Mouse (Mus musculus): ENCODE measurements around the gene Samd14. TPM values are rescaled to one million over a fixed set of nuclear protein-coding genes. Genes with fewer than 3 reads are reported as not detected.

Samd14 gene
- polyA plus RNA-seq, 2 experiments, result 25.5 to 46.0 TPM

DNA sequence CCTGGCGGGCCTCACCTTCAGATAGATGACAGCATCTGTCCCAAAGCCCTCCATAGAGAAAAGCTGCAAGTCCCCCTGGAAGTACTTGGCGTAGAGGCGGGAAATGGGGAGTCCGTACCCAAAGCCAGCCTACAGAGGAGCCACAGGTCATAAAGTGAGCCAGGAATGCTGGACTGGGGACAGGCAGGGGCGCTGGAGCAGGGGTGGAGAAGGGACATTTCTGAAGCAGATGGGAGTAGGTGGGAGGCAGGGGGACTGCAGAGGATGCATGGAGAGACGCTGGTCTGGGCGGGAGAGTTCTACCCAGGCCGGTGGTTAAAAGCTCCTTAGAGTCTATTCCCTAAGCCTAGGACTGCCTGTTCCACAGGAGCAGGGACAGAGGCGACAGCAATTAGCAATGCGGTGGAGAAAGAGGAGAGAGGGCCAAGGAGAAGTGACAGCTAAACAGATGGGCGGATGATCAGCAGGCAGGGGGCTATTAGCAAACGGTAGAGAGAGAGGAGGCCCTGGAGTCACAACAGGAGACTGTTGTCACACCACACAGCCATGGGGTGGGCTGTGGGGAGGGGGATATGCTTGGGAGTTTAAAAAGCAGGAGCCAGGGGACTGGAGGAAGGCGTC lies 18.3 kb downstream of the Samd14 start:
- H3K4me1 ChIP-seq (ENCODE audit: control insufficient read depth, insufficient read depth, low read length), result no peaks in the 10 kb centered on the region
- TF ChIP-seq POLR2A (IDR thresholded peaks at IDR 0.05; ENCODE audit: borderline replicate concordance, extremely low read depth, insufficient read depth, insufficient read length), result no peak
- peak overlapping the region; percentile 17 for H3K9ac ChIP-seq (ENCODE audit: low read depth, low read length, severe bottlenecking)
- H3K36me3 ChIP-seq (ENCODE audit: control insufficient read depth, insufficient read depth, low read length), result peaks cover 53% of the 10 kb centered on the region
- no peak overlapping the region for H3K4me2 ChIP-seq (replicated peaks; ENCODE audit: low read depth, low read length, severe bottlenecking)
- H3K9me3 ChIP-seq (ENCODE audit: control insufficient read depth, low read length), result no peaks in the 10 kb centered on the region
- 19% methylated on average over 13 of the region's 13 CpGs for WGBS
- H3K27me3 ChIP-seq (ENCODE audit: control insufficient read depth, insufficient read depth, low read length), result no peaks in the 10 kb centered on the region
- no peak overlapping the region for H3K4me3 ChIP-seq (replicated peaks; ENCODE audit: low read length)
- H3K27ac ChIP-seq (replicated peaks; ENCODE audit: low read depth, low read length), result no peak overlapping the region
- DNase-seq (ENCODE audit: low spot score) (no peak), ATAC-seq (ENCODE audit: low FRiP score, low read depth) (no peak)

DNA sequence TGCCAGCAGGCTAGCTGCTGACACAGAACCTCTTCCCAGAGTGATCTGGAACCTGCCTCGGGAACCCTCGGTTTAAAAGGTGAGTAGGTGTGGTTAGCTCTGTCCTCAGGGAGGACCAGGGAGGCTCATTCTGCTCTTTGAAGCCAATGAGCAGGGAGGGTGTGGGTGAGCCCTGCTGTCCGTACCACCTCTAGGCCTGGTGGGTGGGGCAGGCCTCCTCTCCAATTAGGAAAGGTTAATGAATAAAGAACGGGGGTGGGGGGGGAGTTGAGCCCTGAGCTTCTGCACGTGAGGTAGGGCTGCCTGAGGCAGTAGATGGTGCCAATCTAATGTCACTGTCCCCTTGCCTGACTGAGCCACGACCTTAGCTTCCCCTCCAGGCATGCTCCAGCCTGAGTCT lies 23.3 kb downstream of the Samd14 start:
- Histone ChIP-seq H3K36me3 (ENCODE audit: control insufficient read depth, insufficient read depth, low read length) (peaks cover 23% of the 10 kb centered on the region), H3K27me3 (ENCODE audit: control insufficient read depth, insufficient read depth, low read length) (no peaks in the 10 kb centered on the region)
- ATAC-seq (ENCODE audit: low FRiP score, low read depth), result no peak

DNA sequence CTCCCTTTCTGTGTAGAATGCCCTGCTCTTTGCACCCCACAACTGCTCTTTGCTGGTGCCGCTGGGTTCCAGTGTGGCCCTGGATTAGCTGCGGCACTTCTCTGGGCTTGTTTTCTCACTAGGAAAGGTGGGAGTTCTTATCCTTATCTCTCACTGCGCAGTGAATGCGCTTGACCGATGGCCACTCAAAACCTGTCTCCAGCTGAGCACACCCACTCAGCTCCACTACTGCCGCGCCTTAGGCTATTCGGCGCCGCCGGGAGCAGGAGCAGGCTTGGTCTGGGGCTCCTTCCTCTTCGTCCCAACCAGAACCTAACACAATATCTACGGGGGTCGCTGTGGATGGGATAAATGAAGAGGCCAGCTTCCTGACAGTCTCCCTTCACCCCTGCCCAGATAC lies 23.9 kb downstream of the Samd14 start:
- H3K4me3 ChIP-seq (replicated peaks; ENCODE audit: low read length), result no peak overlapping the region
- DNase-seq (ENCODE audit: low spot score) (no peak), ATAC-seq (ENCODE audit: low FRiP score, low read depth) (no peak)
- peaks cover 28% of the 10 kb centered on the region for H3K36me3 ChIP-seq (ENCODE audit: control insufficient read depth, insufficient read depth, low read length)
- no peak overlapping the region for H3K27ac ChIP-seq (replicated peaks; ENCODE audit: low read depth, low read length)
- no peaks in the 10 kb centered on the region for H3K9me3 ChIP-seq (ENCODE audit: control insufficient read depth, low read length)
- H3K9ac ChIP-seq (ENCODE audit: low read depth, low read length, severe bottlenecking), result no peak overlapping the region
- WGBS, result 75% methylated on average over 14 of the region's 14 CpGs
- no peaks in the 10 kb centered on the region for H3K4me1 ChIP-seq (ENCODE audit: control insufficient read depth, insufficient read depth, low read length)
- no peak for TF ChIP-seq POLR2A (IDR thresholded peaks at IDR 0.05; ENCODE audit: borderline replicate concordance, extremely low read depth, insufficient read depth, insufficient read length)
- no peak overlapping the region for H3K4me2 ChIP-seq (replicated peaks; ENCODE audit: low read depth, low read length, severe bottlenecking)
- H3K27me3 ChIP-seq (ENCODE audit: control insufficient read depth, insufficient read depth, low read length), result no peaks in the 10 kb centered on the region

More for the DNA sequence above, 23.3 kb downstream of the Samd14 start:
- no peak overlapping the region for H3K9ac ChIP-seq (ENCODE audit: low read depth, low read length, severe bottlenecking)
- H3K4me2 ChIP-seq (replicated peaks; ENCODE audit: low read depth, low read length, severe bottlenecking), result no peak overlapping the region
- DNase-seq (ENCODE audit: low spot score), result no peak
- no peak overlapping the region for H3K27ac ChIP-seq (replicated peaks; ENCODE audit: low read depth, low read length)
- no peak overlapping the region for H3K4me3 ChIP-seq (replicated peaks; ENCODE audit: low read length)
- TF ChIP-seq POLR2A (IDR thresholded peaks at IDR 0.05; ENCODE audit: borderline replicate concordance, extremely low read depth, insufficient read depth, insufficient read length), result no peak
- WGBS, result 26% methylated on average over 6 of the region's 6 CpGs
- no peaks in the 10 kb centered on the region for H3K9me3 ChIP-seq (ENCODE audit: control insufficient read depth, low read length)
- H3K4me1 ChIP-seq (ENCODE audit: control insufficient read depth, insufficient read depth, low read length), result no peaks in the 10 kb centered on the region

DNA sequence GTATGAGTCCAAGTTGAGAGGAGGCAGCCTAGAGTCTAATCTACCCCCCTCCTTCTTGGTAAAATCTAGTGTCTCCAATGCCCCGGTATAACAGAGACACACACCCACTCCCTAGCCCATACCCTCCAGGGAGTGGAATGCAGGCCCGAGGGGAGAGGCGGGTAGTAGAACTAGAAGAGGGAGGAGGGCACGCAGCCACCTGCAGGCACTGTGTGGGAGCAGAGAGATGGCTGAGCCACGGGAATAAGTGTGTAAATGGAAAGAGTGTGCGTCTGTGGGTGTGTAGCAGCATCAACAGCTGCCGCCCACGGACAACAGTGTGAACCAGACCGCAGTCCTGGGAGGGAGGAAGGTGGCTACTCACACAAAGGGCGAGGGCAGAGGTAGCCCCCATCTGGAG lies 25.2 kb downstream of the Samd14 start:
- DNase-seq (ENCODE audit: low spot score) (no peak), ATAC-seq (ENCODE audit: low FRiP score, low read depth) (no peak)
- WGBS, result 70% methylated on average over 10 of the region's 10 CpGs
- peaks cover 27% of the 10 kb centered on the region for H3K36me3 ChIP-seq (ENCODE audit: control insufficient read depth, insufficient read depth, low read length)
- no peak for TF ChIP-seq POLR2A (IDR thresholded peaks at IDR 0.05; ENCODE audit: borderline replicate concordance, extremely low read depth, insufficient read depth, insufficient read length)
- no peaks in the 10 kb centered on the region for H3K27me3 ChIP-seq (ENCODE audit: control insufficient read depth, insufficient read depth, low read length)
- H3K27ac ChIP-seq (replicated peaks; ENCODE audit: low read depth, low read length), result no peak overlapping the region
- H3K4me2 ChIP-seq (replicated peaks; ENCODE audit: low read depth, low read length, severe bottlenecking), result no peak overlapping the region
- H3K9me3 ChIP-seq (ENCODE audit: control insufficient read depth, low read length), result no peaks in the 10 kb centered on the region
- H3K4me1 ChIP-seq (ENCODE audit: control insufficient read depth, insufficient read depth, low read length), result peaks cover under 1% of the 10 kb centered on the region
- no peak overlapping the region for H3K9ac ChIP-seq (ENCODE audit: low read depth, low read length, severe bottlenecking)
- no peak overlapping the region for H3K4me3 ChIP-seq (replicated peaks; ENCODE audit: low read length)

DNA sequence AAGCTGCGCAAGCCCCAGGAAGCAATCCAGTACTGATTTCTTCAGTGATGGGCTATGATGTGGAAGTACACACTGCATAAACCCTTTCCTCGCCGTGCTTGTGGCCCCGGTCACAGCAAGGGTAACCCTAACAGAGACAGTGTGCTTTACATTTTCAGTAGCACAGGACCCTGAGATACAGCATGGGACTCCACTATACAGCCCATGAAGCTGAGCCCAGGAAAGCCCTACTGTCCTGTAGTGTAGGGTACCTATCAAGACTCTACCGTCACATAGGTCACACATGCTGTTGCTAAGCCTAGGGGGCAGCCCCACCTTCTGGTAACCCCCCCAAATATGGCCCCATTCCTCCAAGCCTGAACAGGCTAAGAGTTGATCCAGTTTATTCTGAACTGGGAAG lies 26.8 kb downstream of the Samd14 start:
- no peaks in the 10 kb centered on the region for H3K9me3 ChIP-seq (ENCODE audit: control insufficient read depth, low read length)
- DNase-seq (ENCODE audit: low spot score) (no peak), ATAC-seq (ENCODE audit: low FRiP score, low read depth) (no peak)
- H3K9ac ChIP-seq (ENCODE audit: low read depth, low read length, severe bottlenecking), result no peak overlapping the region
- H3K4me1 ChIP-seq (ENCODE audit: control insufficient read depth, insufficient read depth, low read length), result peaks cover 7% of the 10 kb centered on the region
- WGBS, result 94% methylated on average over 5 of the region's 5 CpGs
- H3K4me2 ChIP-seq (replicated peaks; ENCODE audit: low read depth, low read length, severe bottlenecking), result no peak overlapping the region
- no peak overlapping the region for H3K4me3 ChIP-seq (replicated peaks; ENCODE audit: low read length)
- no peaks in the 10 kb centered on the region for H3K27me3 ChIP-seq (ENCODE audit: control insufficient read depth, insufficient read depth, low read length)
- no peak overlapping the region for H3K27ac ChIP-seq (replicated peaks; ENCODE audit: low read depth, low read length)
- H3K36me3 ChIP-seq (ENCODE audit: control insufficient read depth, insufficient read depth, low read length), result peaks cover 22% of the 10 kb centered on the region
- TF ChIP-seq POLR2A (IDR thresholded peaks at IDR 0.05; ENCODE audit: borderline replicate concordance, extremely low read depth, insufficient read depth, insufficient read length), result no peak

Measured in limb, embryonic 14.5 days (tissue).